Comparison of ENCODE assay signal across 7 mouse cellular contexts in the genomic region with DNA sequence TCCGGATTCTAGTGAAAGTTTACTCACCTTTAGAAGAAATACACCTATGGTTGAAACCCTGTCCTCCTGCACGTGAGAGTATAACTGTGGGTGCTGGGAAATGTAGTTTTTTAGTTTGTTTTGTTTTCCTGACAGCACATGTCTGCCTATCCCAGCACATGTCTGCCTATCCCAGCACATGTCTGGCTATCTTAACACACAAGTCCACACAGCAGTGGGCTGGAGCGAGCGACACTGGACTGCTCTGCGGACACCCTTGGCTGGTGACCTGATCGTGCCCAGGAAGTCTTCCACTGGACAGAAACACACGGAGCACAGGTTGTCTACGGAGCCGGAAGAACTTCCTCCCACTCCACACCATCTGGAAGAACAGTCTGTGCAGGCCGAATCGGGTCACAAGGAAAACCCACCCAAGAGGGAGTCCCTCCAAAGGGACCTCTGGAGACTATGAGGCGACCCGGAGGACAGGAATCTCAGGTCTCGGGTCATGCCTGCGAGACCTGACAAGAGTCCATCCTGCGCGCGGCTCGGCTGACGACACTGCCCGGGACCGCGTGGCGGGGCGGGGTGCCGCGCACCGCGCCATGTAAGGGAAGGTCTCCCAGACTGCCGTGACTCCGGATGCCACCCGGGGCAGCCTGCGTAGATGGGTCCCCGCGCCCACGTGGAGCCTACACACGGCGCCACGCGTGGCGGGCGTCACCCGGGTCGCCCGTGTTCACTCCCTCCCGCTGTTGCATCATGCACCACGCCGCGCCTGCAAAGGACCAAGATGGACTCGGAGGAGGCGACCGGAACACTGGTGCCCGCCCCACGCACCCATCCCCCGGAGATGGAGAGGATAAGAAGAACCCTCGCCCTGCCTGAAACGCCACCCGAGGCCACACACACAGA. TPM values are rescaled to one million over a fixed set of nuclear protein-coding genes. Genes with fewer than 3 reads are reported as not detected.
DNase-seq lines count a peak whose midpoint lies in the region; ATAC-seq and TF ChIP-seq lines count a peak whose summit lies in the region.

No protein-coding gene starts in this region.

- H3K36me3 ChIP-seq in G1E (replicated peaks): peaks cover 37% of the 10 kb centered on the region
- H3K36me3 ChIP-seq in forebrain, embryonic 10.5 days (replicated peaks): peaks cover 18% of the 10 kb centered on the region
- H3K36me3 ChIP-seq in hindbrain, embryonic 10.5 days: peaks cover 20% of the 10 kb centered on the region
- peaks cover 29% of the 10 kb centered on the region for H3K36me3 ChIP-seq in megakaryocyte, embryonic 14.5 days (replicated peaks; ENCODE audit: low read length)
- peaks cover 2% of the 10 kb centered on the region; the same call in 1 of the 2 replicates for H3K36me3 ChIP-seq in small intestine, adult 2 months (ENCODE audit: control insufficient read depth, insufficient read depth, low read length)

- peak overlapping the region; percentile 78 for H3K27ac ChIP-seq in bone marrow, adult 2 months (ENCODE audit: control insufficient read depth, insufficient read depth, low read depth, low read length, poor library complexity)
- peak overlapping the region; percentile 91 for H3K27ac ChIP-seq in forebrain, embryonic 10.5 days
- H3K27ac ChIP-seq in hindbrain, embryonic 10.5 days: peak overlapping the region; percentile 90
- H3K27ac ChIP-seq in small intestine, adult 2 months (ENCODE audit: insufficient read depth, low read depth, low read length): peak overlapping the region; percentile 73

- no peak for TF ChIP-seq POLR2A in bone marrow, adult 2 months (IDR thresholded peaks at IDR 0.05; ENCODE audit: borderline replicate concordance, control insufficient read depth, low read depth, low read length)
- TF ChIP-seq POLR2A in small intestine, adult 2 months (IDR thresholded peaks at IDR 0.05; ENCODE audit: low read depth, low read length): no peak

- no peaks in the 10 kb centered on the region; the same call in 1 of the 2 replicates for H3K27me3 ChIP-seq in G1E (ENCODE audit: insufficient read depth, low read length)
- H3K27me3 ChIP-seq in forebrain, embryonic 10.5 days (ENCODE audit: poor library complexity, severe bottlenecking): peaks cover 17% of the 10 kb centered on the region
- peaks cover 19% of the 10 kb centered on the region for H3K27me3 ChIP-seq in hindbrain, embryonic 10.5 days (ENCODE audit: insufficient read depth, poor library complexity, severe bottlenecking)
- H3K27me3 ChIP-seq in megakaryocyte, embryonic 14.5 days (replicated peaks): peaks cover 12% of the 10 kb centered on the region
- H3K27me3 ChIP-seq in small intestine, adult 2 months (ENCODE audit: control insufficient read depth, insufficient read depth, low read length): no peaks in the 10 kb centered on the region

- peak; percentile 30 for ATAC-seq in G1E (ENCODE audit: extremely low read depth, insufficient number of reproducible peaks, low FRiP score, poor library complexity, severe bottlenecking)

- peak; percentile 64 for DNase-seq in G1E (ENCODE audit: low spot score)
- peak; percentile 45 for DNase-seq in forebrain, embryonic 10.5 days (ENCODE audit: extremely low spot score, low spot score)
- peak; percentile 48 for DNase-seq in hindbrain, embryonic 10.5 days (ENCODE audit: low spot score)
- peak; percentile 24 to 58 for DNase-seq in layer of hippocampus, postnatal 36 days

- H3K4me1 ChIP-seq in G1E (ENCODE audit: insufficient read depth, low read depth, low read length): peaks cover 42% of the 10 kb centered on the region
- peaks cover 3% of the 10 kb centered on the region for H3K4me1 ChIP-seq in bone marrow, adult 2 months (ENCODE audit: control insufficient read depth, insufficient read depth, low read length)
- peaks cover 25% of the 10 kb centered on the region for H3K4me1 ChIP-seq in forebrain, embryonic 10.5 days
- peaks cover 28% of the 10 kb centered on the region for H3K4me1 ChIP-seq in hindbrain, embryonic 10.5 days (replicated peaks)
- H3K4me1 ChIP-seq in megakaryocyte, embryonic 14.5 days: peaks cover 43% of the 10 kb centered on the region
- 0 out of 2 replicates have a peak, but pooled peaks cover 2% of the 10 kb centered on the region for H3K4me1 ChIP-seq in small intestine, adult 2 months (ENCODE audit: control insufficient read depth, insufficient read depth, insufficient read length, low read length)

- peak overlapping the region; percentile 99 for H3K4me3 ChIP-seq in G1E (ENCODE audit: low read depth, low read length)
- peak overlapping the region; percentile 77 for H3K4me3 ChIP-seq in bone marrow, adult 2 months (replicated peaks; ENCODE audit: control insufficient read depth, low read depth, low read length)
- H3K4me3 ChIP-seq in forebrain, embryonic 10.5 days: peak overlapping the region; percentile 88
- peak overlapping the region; percentile 78 for H3K4me3 ChIP-seq in hindbrain, embryonic 10.5 days
- peak overlapping the region; percentile 100 for H3K4me3 ChIP-seq in megakaryocyte, embryonic 14.5 days (replicated peaks)
- peak overlapping the region; percentile 83 for H3K4me3 ChIP-seq in small intestine, adult 2 months (ENCODE audit: low read depth, low read length)

- 2% methylated on average over 58 of the region's 58 CpGs for WGBS in bone marrow, adult 2 months
- WGBS in forebrain, embryonic 10.5 days: 4% methylated on average over 58 of the region's 58 CpGs
- WGBS in hindbrain, embryonic 10.5 days: 4% methylated on average over 58 of the region's 58 CpGs
- WGBS in small intestine, adult 2 months: under 1% methylated on average over 58 of the region's 58 CpGs

- TF ChIP-seq CTCF in G1E (IDR thresholded peaks at IDR 0.05; ENCODE audit: low read depth, low read length): no peak
- no peak for TF ChIP-seq CTCF in bone marrow, adult 2 months (IDR thresholded peaks at IDR 0.05; ENCODE audit: control insufficient read depth, insufficient read depth, low read length)
- no peak for TF ChIP-seq CTCF in small intestine, adult 2 months (IDR thresholded peaks at IDR 0.05; ENCODE audit: extremely low read depth, insufficient read length, insufficient replicate concordance, low read depth, low read length)

- no peaks in the 10 kb centered on the region for H3K9me3 ChIP-seq in G1E (replicated peaks)
- H3K9me3 ChIP-seq in forebrain, embryonic 10.5 days: no peaks in the 10 kb centered on the region
- no peaks in the 10 kb centered on the region for H3K9me3 ChIP-seq in hindbrain, embryonic 10.5 days
- peaks cover 10% of the 10 kb centered on the region for H3K9me3 ChIP-seq in megakaryocyte, embryonic 14.5 days

RNA-seq across cellular contexts. Expression of a gene that starts 0.7 kb away (rescaled TPM):
- 86.4 and 102 TPM in 2 replicates for total RNA-seq in G1E (2014; fragmentation: Nextera tagmentation)
- total RNA-seq in G1E (2017): 15.6 and 20.2 TPM in 2 replicates
- polyA plus RNA-seq in G1E (2012): 42.2 and 44.5 TPM in 2 replicates
- polyA plus RNA-seq in bone marrow, adult 2 months (2011; ENCODE audit: insufficient read depth, insufficient read length, low replicate concordance, missing spikeins): 10.6 and 12.2 TPM in 2 replicates
- polyA plus RNA-seq in forebrain, embryonic 10.5 days (2016; fragmentation: Nextera tagmentation; extraction: Ambion mirVana): 17.4 and 17.6 TPM in 2 replicates
- polyA plus RNA-seq in hindbrain, embryonic 10.5 days (2016; fragmentation: Nextera tagmentation; extraction: Ambion mirVana): 10.8 and 13.6 TPM in 2 replicates
- 10 to 100 TPM; 24.2 to 25.9 TPM for total RNA-seq in layer of hippocampus, postnatal 36 days (2021)
- polyA plus RNA-seq in megakaryocyte, embryonic 14.5 days (2012; ENCODE audit: insufficient read depth, low replicate concordance): 4.9 and 5.6 TPM in 2 replicates
- polyA plus RNA-seq in small intestine, adult 2 months (2012; rRNA removed): 6.3 and 7.4 TPM in 2 replicates

Comparison
In these comparisons a context has a peak if more than half of its experiments do, and no peak if none do; other contexts are left out.
1. Peak in every context shown above with its lines: DNase-seq, ATAC-seq, H3K4me3 ChIP-seq and H3K27ac ChIP-seq.